ENCODE assay signal across 11 mouse cellular contexts in genomic region chr12:21133031-21133430, GRCm38 (mm10).
DNase-seq lines count a peak whose midpoint lies in the region; ATAC-seq and TF ChIP-seq lines count a peak whose summit lies in the region.
"Had no signal": no experiment of that assay in that cellular context is flagged by ENCODE, and none has a peak within 500 bp of the region (broad histone marks: within the 10 kb centered on the region; RNA-seq: fewer than 3 reads in every experiment).

No protein-coding gene starts in this region.

- H3K4me1 ChIP-seq in forebrain, embryonic 12.5 days = peaks cover 65% of the 10 kb centered on the region
- H3K4me1 ChIP-seq in forebrain, embryonic 11.5 days (replicated peaks; ENCODE audit: control insufficient read depth, insufficient read depth, low read length) = peaks cover 13% of the 10 kb centered on the region
- H3K4me1 ChIP-seq in heart, postnatal 0 days (ENCODE audit: control insufficient read depth, insufficient read depth) = peaks cover 47% of the 10 kb centered on the region
- H3K4me1 ChIP-seq in lung, embryonic 16.5 days (replicated peaks; ENCODE audit: control insufficient read depth, insufficient read depth, low read length) = peaks cover 28% of the 10 kb centered on the region
- H3K4me1 ChIP-seq in lung, postnatal 0 days (ENCODE audit: insufficient read depth, low read depth, low read length) = peaks cover 17% of the 10 kb centered on the region; the same call in 1 of the 2 replicates
- peaks cover 38% of the 10 kb centered on the region for H3K4me1 ChIP-seq in hindbrain, embryonic 16.5 days (ENCODE audit: control insufficient read depth, insufficient read depth, low read depth, low read length)

- no peak for DNase-seq in forebrain, embryonic 11.5 days (ENCODE audit: low spot score)
- DNase-seq in heart, postnatal 0 days (ENCODE audit: low spot score) = no peak
- no peak for DNase-seq in heart, adult 11 months
- no peak for DNase-seq in lung, postnatal 0 days (ENCODE audit: low spot score)
- no peak for DNase-seq in urinary bladder, postnatal 10 days (ENCODE audit: low spot score)
- DNase-seq: lung, postnatal 4 days had no signal

- no peaks in the 10 kb centered on the region for H3K36me3 ChIP-seq in forebrain, embryonic 12.5 days (replicated peaks)
- no peaks in the 10 kb centered on the region for H3K36me3 ChIP-seq in forebrain, embryonic 11.5 days (ENCODE audit: control insufficient read depth, insufficient read depth, low read length)
- no peaks in the 10 kb centered on the region for H3K36me3 ChIP-seq in heart, postnatal 0 days (replicated peaks; ENCODE audit: control insufficient read depth, insufficient read depth, low read length)
- H3K36me3 ChIP-seq in lung, embryonic 16.5 days (ENCODE audit: control insufficient read depth, insufficient read depth, low read length) = no peaks in the 10 kb centered on the region
- H3K36me3 ChIP-seq in lung, postnatal 0 days (ENCODE audit: insufficient read depth, low read length) = no peaks in the 10 kb centered on the region
- H3K36me3 ChIP-seq in hindbrain, embryonic 16.5 days (ENCODE audit: control insufficient read depth, insufficient read depth, low read length) = no peaks in the 10 kb centered on the region
- H3K36me3 ChIP-seq: stomach, embryonic 15.5 days had no signal

- no peak overlapping the region for H3K4me2 ChIP-seq in forebrain, embryonic 12.5 days
- no peak overlapping the region for H3K4me2 ChIP-seq in forebrain, embryonic 11.5 days (ENCODE audit: low read depth, low read length, severe bottlenecking)
- no peak overlapping the region for H3K4me2 ChIP-seq in heart, postnatal 0 days (ENCODE audit: low read depth, low read length)
- H3K4me2 ChIP-seq in lung, embryonic 16.5 days (ENCODE audit: low read depth, low read length) = no peak overlapping the region
- no peak overlapping the region for H3K4me2 ChIP-seq in lung, postnatal 0 days (replicated peaks; ENCODE audit: low read depth, low read length)
- no peak overlapping the region; the same call in 1 of the 2 replicates for H3K4me2 ChIP-seq in hindbrain, embryonic 16.5 days (ENCODE audit: low read length)
- H3K4me2 ChIP-seq: liver, embryonic 11.5 days; stomach, embryonic 15.5 days had no signal

- 0 out of 2 replicates have a peak overlapping the region, but pooled peaks have one; percentile 8 for H3K27ac ChIP-seq in forebrain, embryonic 12.5 days
- no peak overlapping the region for H3K27ac ChIP-seq in forebrain, embryonic 11.5 days (ENCODE audit: low read depth, low read length)
- peak overlapping the region; percentile 72 for H3K27ac ChIP-seq in heart, postnatal 0 days (ENCODE audit: low read depth)
- H3K27ac ChIP-seq in lung, embryonic 16.5 days (ENCODE audit: low read length) = peak overlapping the region; percentile 1; the same call in 1 of the 2 replicates
- H3K27ac ChIP-seq in lung, postnatal 0 days (ENCODE audit: low read length) = no peak overlapping the region
- H3K27ac ChIP-seq in hindbrain, embryonic 16.5 days (ENCODE audit: low read depth, low read length) = peak overlapping the region; percentile 60; the same call in 1 of the 2 replicates

- ATAC-seq in forebrain, embryonic 12.5 days (ENCODE audit: low FRiP score) = no peak
- no peak for ATAC-seq in forebrain, embryonic 11.5 days (replicated peaks; ENCODE audit: low FRiP score)
- ATAC-seq in heart, postnatal 0 days (ENCODE audit: insufficient read depth, low read depth) = no peak
- no peak for ATAC-seq in lung, embryonic 16.5 days (ENCODE audit: low read depth)
- no peak for ATAC-seq in lung, postnatal 0 days
- ATAC-seq in hindbrain, embryonic 16.5 days = no peak

- no peak for TF ChIP-seq EP300 in heart, postnatal 0 days (IDR thresholded peaks at IDR 0.05; ENCODE audit: low read depth)
- no peak for TF ChIP-seq EP300 in lung, postnatal 0 days (IDR thresholded peaks at IDR 0.05)

- H3K4me3 ChIP-seq in forebrain, embryonic 12.5 days (replicated peaks) = no peak overlapping the region
- H3K4me3 ChIP-seq in forebrain, embryonic 11.5 days (ENCODE audit: low read depth, low read length) = no peak overlapping the region
- no peak overlapping the region for H3K4me3 ChIP-seq in heart, postnatal 0 days (ENCODE audit: low read depth, low read length)
- no peak overlapping the region for H3K4me3 ChIP-seq in lung, embryonic 16.5 days (ENCODE audit: low read length)
- no peak overlapping the region for H3K4me3 ChIP-seq in lung, postnatal 0 days (ENCODE audit: low read depth, low read length)
- H3K4me3 ChIP-seq in hindbrain, embryonic 16.5 days (ENCODE audit: low read length) = no peak overlapping the region
- H3K4me3 ChIP-seq: stomach, embryonic 15.5 days had no signal

- H3K9me3 ChIP-seq in forebrain, embryonic 12.5 days = no peaks in the 10 kb centered on the region
- no peaks in the 10 kb centered on the region for H3K9me3 ChIP-seq in forebrain, embryonic 11.5 days (ENCODE audit: control insufficient read depth, low read length)
- no peaks in the 10 kb centered on the region for H3K9me3 ChIP-seq in heart, postnatal 0 days (replicated peaks; ENCODE audit: control insufficient read depth, low read length)
- no peaks in the 10 kb centered on the region for H3K9me3 ChIP-seq in lung, embryonic 16.5 days (ENCODE audit: control insufficient read depth, low read length)
- no peaks in the 10 kb centered on the region for H3K9me3 ChIP-seq in lung, postnatal 0 days (ENCODE audit: low read length)
- H3K9me3 ChIP-seq in hindbrain, embryonic 16.5 days (ENCODE audit: control insufficient read depth, low read length) = no peaks in the 10 kb centered on the region
- H3K9me3 ChIP-seq: stomach, embryonic 15.5 days had no signal

- H3K9ac ChIP-seq in forebrain, embryonic 12.5 days = no peak overlapping the region
- H3K9ac ChIP-seq in forebrain, embryonic 11.5 days (ENCODE audit: low read length) = no peak overlapping the region
- H3K9ac ChIP-seq in heart, postnatal 0 days (replicated peaks; ENCODE audit: low read depth, low read length) = no peak overlapping the region
- H3K9ac ChIP-seq in lung, embryonic 16.5 days (ENCODE audit: low read length) = no peak overlapping the region
- H3K9ac ChIP-seq in lung, postnatal 0 days (replicated peaks; ENCODE audit: low read depth) = no peak overlapping the region
- H3K9ac ChIP-seq in hindbrain, embryonic 16.5 days (ENCODE audit: low read depth, low read length) = 0 out of 2 replicates have a peak overlapping the region, but pooled peaks have one; percentile 5
- H3K9ac ChIP-seq: stomach, embryonic 15.5 days had no signal

- no peak for TF ChIP-seq CTCF in heart, postnatal 0 days (IDR thresholded peaks at IDR 0.05; ENCODE audit: low read depth)
- no peak for TF ChIP-seq CTCF in lung, postnatal 0 days (IDR thresholded peaks at IDR 0.05)

- no peaks in the 10 kb centered on the region for H3K27me3 ChIP-seq in forebrain, embryonic 12.5 days
- no peaks in the 10 kb centered on the region for H3K27me3 ChIP-seq in forebrain, embryonic 11.5 days (ENCODE audit: control insufficient read depth, insufficient read depth, low read length)
- H3K27me3 ChIP-seq in heart, postnatal 0 days (ENCODE audit: control insufficient read depth, insufficient read depth, low read length) = no peaks in the 10 kb centered on the region
- H3K27me3 ChIP-seq in lung, embryonic 16.5 days (ENCODE audit: control insufficient read depth, insufficient read depth, low read depth, low read length) = no peaks in the 10 kb centered on the region
- H3K27me3 ChIP-seq in lung, postnatal 0 days (replicated peaks; ENCODE audit: insufficient read depth, low read length) = no peaks in the 10 kb centered on the region
- H3K27me3 ChIP-seq in hindbrain, embryonic 16.5 days (replicated peaks; ENCODE audit: control insufficient read depth, insufficient read depth, low read length) = no peaks in the 10 kb centered on the region
- H3K27me3 ChIP-seq: stomach, embryonic 15.5 days had no signal

- 83% methylated on average over 4 of the region's 4 CpGs for WGBS in forebrain, embryonic 12.5 days
- 82% methylated on average over 4 of the region's 4 CpGs for WGBS in forebrain, embryonic 11.5 days
- 55% methylated on average over 4 of the region's 4 CpGs for WGBS in heart, postnatal 0 days
- 68% methylated on average over 4 of the region's 4 CpGs for WGBS in lung, embryonic 16.5 days
- 57% methylated on average over 4 of the region's 4 CpGs for WGBS in lung, postnatal 0 days
- WGBS in hindbrain, embryonic 16.5 days = 70% methylated on average over 4 of the region's 4 CpGs

Comparison
In these comparisons a context has a peak if more than half of its experiments do, and no peak if none do; other contexts are left out.
1. H3K27ac ChIP-seq: peak in forebrain, embryonic 12.5 days (single experiment), heart, postnatal 0 days (single experiment), lung, embryonic 16.5 days (single experiment) and hindbrain, embryonic 16.5 days (single experiment); none in forebrain, embryonic 11.5 days (single experiment) and lung, postnatal 0 days (single experiment).